Mouse (Mus musculus): ENCODE measurements at regions not wholly inside any gene's neighbourhood (a gene's known extent, or its start where the extent isn't known, plus 50 kb on each side); places are given as distances from the start of the nearest gene placed in this dataset.

- no peak for DNase-seq (ENCODE audit: low spot score in 2 of 2)
These were observed 156.9 kb downstream of the Zfp281 start for GRCm38 (mm10) chr1:136781561-136782025.

GRCm38 (mm10) chr1:136782261-136782660, 157.6 kb downstream of the Zfp281 start:
- DNase-seq (ENCODE audit: low spot score in 2 of 2) = no peak

GRCm38 (mm10) chr1:136784178-136784577, 159.5 kb downstream of the Zfp281 start:
- DNase-seq (ENCODE audit: low spot score in 2 of 2) = no peak

- no peak for DNase-seq (ENCODE audit: low spot score in 2 of 2)
These were observed 164.3 kb downstream of the Zfp281 start for GRCm38 (mm10) chr1:136788979-136789513.

- DNase-seq (ENCODE audit: low spot score in 2 of 2) = no peak
These were observed 166.9 kb downstream of the Zfp281 start for GRCm38 (mm10) chr1:136791641-136792040.

All from spleen, postnatal 10 days (tissue).